Mouse (Mus musculus): ENCODE measurements around the gene Mta2.

GRCm38 (mm10) chr19:8929224-8930088 lies 12.2 kb upstream of the Mta2 start, which contains the start of the genes Rom1 and Eml3:
- TF ChIP-seq CTCF (IDR thresholded peaks at IDR 0.05; ENCODE audit: control insufficient read depth, insufficient read depth, insufficient replicate concordance, low read depth, low read length) = no peak
- TF ChIP-seq POLR2A (IDR thresholded peaks at IDR 0.05; ENCODE audit: control insufficient read depth, low read depth, low read length) = peak; percentile 15; the same call in 1 of the 2 replicates
